Mouse (Mus musculus): ENCODE results near the gene Chrm3.

DNA sequence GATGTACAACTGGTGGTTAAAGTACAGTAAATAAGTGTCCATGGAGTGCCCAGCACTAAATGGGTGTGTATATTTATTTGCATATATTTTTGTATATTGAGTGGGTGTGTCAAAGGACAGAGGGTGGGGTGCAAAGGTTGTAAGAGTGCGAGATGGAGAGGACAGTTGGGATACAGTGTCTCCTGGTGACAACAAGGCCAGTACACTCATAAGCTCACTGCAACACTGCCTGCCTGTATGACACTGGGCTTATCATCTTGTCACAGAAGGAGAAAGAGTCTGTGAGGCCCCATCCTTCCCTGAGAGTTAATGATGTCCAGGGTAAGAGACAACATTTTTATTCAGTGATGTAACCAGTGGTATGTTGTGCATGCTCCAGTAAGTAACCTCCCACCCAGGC is 439.5 kb downstream of the Chrm3 start:
- TF ChIP-seq CTCF (IDR thresholded peaks at IDR 0.05; ENCODE audit: control insufficient read depth, insufficient read depth, insufficient read length) (no peak), CEBPB (IDR thresholded peaks at IDR 0.05; ENCODE audit: low read depth) (no peak), USF1 (IDR thresholded peaks at IDR 0.05; ENCODE audit: low read depth) (no peak), MYOD1 (IDR thresholded peaks at IDR 0.05; ENCODE audit: control insufficient read depth, insufficient read length, low read depth) (no peak), MAX (IDR thresholded peaks at IDR 0.05) (no peak), FOSL1 (IDR thresholded peaks at IDR 0.05; ENCODE audit: insufficient read depth, low read length, poor library complexity, severe bottlenecking) (no peak)
